Mouse (Mus musculus): ENCODE data around the gene R3hdm2.

R3hdm2 gene

GRCm38 (mm10) chr10:127496156-127496555 is 116.0 kb downstream of the R3hdm2 start:
- no peak for DNase-seq (ENCODE audit: low spot score)

GRCm38 (mm10) chr10:127499516-127499915 is 119.4 kb downstream of the R3hdm2 start:
- no peak for DNase-seq (ENCODE audit: low spot score)

- DNase-seq (ENCODE audit: low spot score) = no peak
Measured at GRCm38 (mm10) chr10:127500042-127500441, 119.9 kb downstream of the R3hdm2 start.

- DNase-seq (ENCODE audit: low spot score) = no peak
Measured at GRCm38 (mm10) chr10:127500894-127501893, 121.1 kb downstream of the R3hdm2 start, which contains the start of gene Stac3. Stac3 (plus strand) TSS chr10:127501686.

GRCm38 (mm10) chr10:127508239-127508638 is 128.1 kb downstream of the R3hdm2 start:
- no peak for DNase-seq (ENCODE audit: low spot score)

GRCm38 (mm10) chr10:127509051-127509836 is 129.1 kb downstream of the R3hdm2 start:
- peak; percentile 44 for DNase-seq (ENCODE audit: low spot score)

GRCm38 (mm10) chr10:127509837-127510701 is 129.9 kb downstream of the R3hdm2 start:
- no peak for DNase-seq (ENCODE audit: low spot score)

- DNase-seq (ENCODE audit: low spot score) = no peak
Measured at GRCm38 (mm10) chr10:127510895-127511617, 130.9 kb downstream of the R3hdm2 start.

GRCm38 (mm10) chr10:127511634-127512306 is 131.6 kb downstream of the R3hdm2 start:
- no peak for DNase-seq (ENCODE audit: low spot score)

- no peak for DNase-seq (ENCODE audit: low spot score)
Measured at GRCm38 (mm10) chr10:127512307-127512666, 132.2 kb downstream of the R3hdm2 start.

GRCm38 (mm10) chr10:127512813-127513212 is 132.7 kb downstream of the R3hdm2 start:
- DNase-seq (ENCODE audit: low spot score) = peak; percentile 76

- no peak for DNase-seq (ENCODE audit: low spot score)
Measured at GRCm38 (mm10) chr10:127513501-127514091, 133.5 kb downstream of the R3hdm2 start.

GRCm38 (mm10) chr10:127514111-127514698 is 134.1 kb downstream of the R3hdm2 start:
- DNase-seq (ENCODE audit: low spot score) = no peak

GRCm38 (mm10) chr10:127514764-127515163 is 134.6 kb downstream of the R3hdm2 start, which contains the start of gene Ndufa4l2:
Ndufa4l2 (plus strand) TSS chr10:127514967.
- no peak for DNase-seq (ENCODE audit: low spot score)

GRCm38 (mm10) chr10:127515271-127515982 is 135.3 kb downstream of the R3hdm2 start:
- no peak for DNase-seq (ENCODE audit: low spot score)

- DNase-seq (ENCODE audit: low spot score) = no peak
Measured at GRCm38 (mm10) chr10:127515983-127516459, 135.9 kb downstream of the R3hdm2 start.

- DNase-seq (ENCODE audit: low spot score) = no peak
Measured at GRCm38 (mm10) chr10:127516576-127517260, 136.6 kb downstream of the R3hdm2 start.

- no peak for DNase-seq (ENCODE audit: low spot score)
Measured at GRCm38 (mm10) chr10:127517941-127518340, 137.8 kb downstream of the R3hdm2 start.
